Mouse (Mus musculus) forebrain, embryonic 13.5 days (tissue): ENCODE data around the gene Gfer. TPM values are rescaled to one million over a fixed set of nuclear protein-coding genes. Genes with fewer than 3 reads are reported as not detected.

ENCODE experiments used
- polyA plus RNA-seq: library from polyadenylated mRNA; unstranded; fragments of >200 nt; fragmentation: Nextera tagmentation; extraction: Ambion mirVana; gene quantifications from 2 replicates; pipeline ENCODE4 v1.2.1, GENCODE M21; 2015

The Gfer gene
- polyA plus RNA-seq, 1 experiment from 2014 or later: 40.7 TPM

Other genes starting within 250 kb of the Gfer start
- gene E4f1, start 225.8 kb downstream of the Gfer start, polyA plus RNA-seq: 38.8 and 39.8 TPM in 2 replicates
- 52.3 and 56.7 TPM in 2 replicates for gene Pgp, start 225.8 kb downstream of the Gfer start, polyA plus RNA-seq
- gene Bricd5, start 222.3 kb downstream of the Gfer start, polyA plus RNA-seq: 0.26 TPM in 1 of 2 replicates, not detected in the other
- 33.9 and 39.1 TPM in 2 replicates for gene Mlst8, start 217.1 kb downstream of the Gfer start, polyA plus RNA-seq
- 15.0 and 16.7 TPM in 2 replicates for gene Caskin1, start 207.6 kb downstream of the Gfer start, polyA plus RNA-seq
- gene Traf7, start 168.2 kb downstream of the Gfer start, polyA plus RNA-seq: 97.1 and 109 TPM in 2 replicates
- 3.7 and 4.1 TPM in 2 replicates for gene Rab26, start 161.9 kb downstream of the Gfer start, polyA plus RNA-seq
- 11.9 and 16.9 TPM in 2 replicates for gene Pkd1, start 146.3 kb downstream of the Gfer start, polyA plus RNA-seq
- gene Tsc2, start 63.5 kb downstream of the Gfer start, polyA plus RNA-seq: 60.5 and 75.1 TPM in 2 replicates
- 13.8 and 15.3 TPM in 2 replicates for gene Nthl1, start 63.5 kb downstream of the Gfer start, polyA plus RNA-seq
- 15.0 and 16.0 TPM in 2 replicates for gene Slc9a3r2, start 45.8 kb downstream of the Gfer start, polyA plus RNA-seq
- gene Npw, start 37.7 kb downstream of the Gfer start, polyA plus RNA-seq: not detected in 2 replicates
- 14.9 and 16.2 TPM in 2 replicates for gene Zfp598, start 26.5 kb downstream of the Gfer start, polyA plus RNA-seq
- gene Syngr3, start 6.2 kb downstream of the Gfer start, polyA plus RNA-seq: 61.0 and 68.7 TPM in 2 replicates
- gene Noxo1, start 78 bp upstream of the Gfer start, polyA plus RNA-seq: 1.3 TPM in 2 replicates
- gene Tbl3, start 11.5 kb upstream of the Gfer start, polyA plus RNA-seq: 86.9 and 107 TPM in 2 replicates
- 0.18 TPM in 1 of 2 replicates, not detected in the other for gene Rnf151, start 21.9 kb upstream of the Gfer start, polyA plus RNA-seq
- gene Rps2, start 22.0 kb upstream of the Gfer start, polyA plus RNA-seq: 992 and 1,023 TPM in 2 replicates
- gene Ndufb10, start 28.3 kb upstream of the Gfer start, polyA plus RNA-seq: 232 and 253 TPM in 2 replicates
- not detected in 2 replicates for gene Rpl3l, start 31.7 kb upstream of the Gfer start, polyA plus RNA-seq
- gene Msrb1, start 40.5 kb upstream of the Gfer start, polyA plus RNA-seq: 18.8 and 22.1 TPM in 2 replicates
- gene Hs3st6, start 56.8 kb upstream of the Gfer start, polyA plus RNA-seq: 0.15 and 0.17 TPM in 2 replicates
- not detected in 2 replicates for gene Meiob, start 108.1 kb upstream of the Gfer start, polyA plus RNA-seq
- gene Hagh, start 144.0 kb upstream of the Gfer start, polyA plus RNA-seq: 36.7 and 37.1 TPM in 2 replicates
- gene Fahd1, start 154.2 kb upstream of the Gfer start, polyA plus RNA-seq: 16.0 and 16.8 TPM in 2 replicates
- gene Igfals, start 169.8 kb upstream of the Gfer start, polyA plus RNA-seq: 0.17 and 0.25 TPM in 2 replicates
- gene Nubp2, start 190.2 kb upstream of the Gfer start, polyA plus RNA-seq: 68.5 and 76.9 TPM in 2 replicates
- gene Spsb3, start 190.5 kb upstream of the Gfer start, polyA plus RNA-seq: 64.3 and 67.4 TPM in 2 replicates
- gene Eme2, start 198.9 kb upstream of the Gfer start, polyA plus RNA-seq: 31.3 and 36.5 TPM in 2 replicates
- gene Mrps34, start 199.0 kb upstream of the Gfer start, polyA plus RNA-seq: 81.4 and 85.4 TPM in 2 replicates
- 72.1 and 80.8 TPM in 2 replicates for gene Nme3, start 200.3 kb upstream of the Gfer start, polyA plus RNA-seq
- gene Mapk8ip3, start 240.8 kb upstream of the Gfer start, polyA plus RNA-seq: 60.8 and 73.6 TPM in 2 replicates